In the genomic region with DNA sequence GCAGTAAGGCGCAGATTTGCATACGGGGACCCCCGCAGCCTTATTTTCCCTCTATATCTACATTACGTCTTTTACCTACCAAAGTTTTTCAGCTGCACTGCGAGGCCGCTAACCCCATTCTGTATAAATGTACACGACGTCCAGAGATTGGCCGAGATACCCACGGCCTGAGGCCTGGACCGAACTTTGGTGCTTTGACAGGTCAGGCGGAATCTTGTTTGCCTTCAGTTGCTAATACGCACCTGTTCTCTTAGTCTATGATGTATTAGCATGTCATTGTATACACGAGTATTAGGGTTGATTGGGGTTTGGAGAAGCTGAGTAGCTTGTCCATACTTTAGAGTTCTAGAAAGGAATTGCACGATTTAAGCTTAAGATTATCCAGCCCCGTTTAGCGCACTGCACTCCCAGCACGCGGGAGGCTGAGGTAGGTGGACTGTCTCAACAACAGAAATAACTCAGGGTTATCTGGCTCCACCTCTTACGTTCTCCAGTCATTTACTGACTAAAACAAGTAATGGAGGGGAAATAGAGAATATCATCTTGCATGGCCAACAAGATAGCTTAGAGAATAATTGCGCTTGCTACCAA, we compare ENCODE assay signal across 8 mouse cellular contexts. TPM values are rescaled to one million over a fixed set of nuclear protein-coding genes. Genes with fewer than 3 reads are reported as not detected.
A peak's percentile ranks its signal among the peaks of the same experiment; 100 is the strongest.
DNase-seq lines count a peak whose midpoint lies in the region; ATAC-seq lines count a peak whose summit lies in the region.

No protein-coding gene starts in this region.

- no peak for DNase-seq in frontal cortex, postnatal 14 days (ENCODE audit: low spot score in 2 of 2)
- DNase-seq in thymus, postnatal 4 days: peak; percentile 27
- no peak for DNase-seq in thymus, postnatal 25 days
- no peak for DNase-seq in limb, embryonic 10.5 days (ENCODE audit: low spot score)
- DNase-seq in layer of hippocampus, postnatal 36 days: no peak

- 7% methylated on average over 21 of the region's 21 CpGs for WGBS in limb, embryonic 10.5 days
- WGBS in neural tube, embryonic 14.5 days: 7% methylated on average over 21 of the region's 21 CpGs

- H3K27ac ChIP-seq in limb, embryonic 10.5 days: peak overlapping the region; percentile 93
- peak overlapping the region; percentile 88 for H3K27ac ChIP-seq in neural tube, embryonic 14.5 days (ENCODE audit: low read depth, low read length)

- peak overlapping the region; percentile 83 for H3K4me3 ChIP-seq in limb, embryonic 10.5 days
- H3K4me3 ChIP-seq in neural tube, embryonic 14.5 days (ENCODE audit: low read depth, low read length): peak overlapping the region; percentile 78

- no peaks in the 10 kb centered on the region for H3K36me3 ChIP-seq in limb, embryonic 10.5 days
- H3K36me3 ChIP-seq in neural tube, embryonic 14.5 days (ENCODE audit: control insufficient read depth, insufficient read depth, low read length): no peaks in the 10 kb centered on the region

- peak; percentile 35 for ATAC-seq in frontal cortex, adult (ENCODE audit: low TSS enrichment)
- no peak; the same call in 1 of the 2 replicates for ATAC-seq in neural tube, embryonic 14.5 days (ENCODE audit: low read depth)
- ATAC-seq in cerebellum, adult (ENCODE audit: insufficient number of reproducible peaks, low FRiP score, low TSS enrichment): no peak; the same call in 1 of the 2 replicates

- H3K27me3 ChIP-seq in limb, embryonic 10.5 days (ENCODE audit: low read depth, poor library complexity, severe bottlenecking): peaks cover 13% of the 10 kb centered on the region; the same call in 1 of the 2 replicates
- H3K27me3 ChIP-seq in neural tube, embryonic 14.5 days (ENCODE audit: control insufficient read depth, insufficient read depth, low read length): no peaks in the 10 kb centered on the region

- H3K9me3 ChIP-seq in limb, embryonic 10.5 days (replicated peaks): no peaks in the 10 kb centered on the region
- H3K9me3 ChIP-seq in neural tube, embryonic 14.5 days (ENCODE audit: control insufficient read depth, low read length): no peaks in the 10 kb centered on the region

- H3K4me1 ChIP-seq in limb, embryonic 10.5 days: peaks cover 8% of the 10 kb centered on the region
- no peaks in the 10 kb centered on the region for H3K4me1 ChIP-seq in neural tube, embryonic 14.5 days (ENCODE audit: control insufficient read depth, insufficient read depth, low read length)

- H3K4me2 ChIP-seq in neural tube, embryonic 14.5 days (ENCODE audit: low read depth, low read length): peak overlapping the region; percentile 73

- peak overlapping the region; percentile 70 for H3K9ac ChIP-seq in neural tube, embryonic 14.5 days (replicated peaks; ENCODE audit: low read depth, low read length)

RNA-seq across cellular contexts. Expression of gene Rel, which starts 0.8 kb away (rescaled TPM):
- polyA plus RNA-seq in limb, embryonic 10.5 days (2016; fragmentation: Nextera tagmentation; extraction: Ambion mirVana): 0.94 and 0.96 TPM in 2 replicates
- 0.95 TPM in 2 replicates for polyA plus RNA-seq in neural tube, embryonic 14.5 days (2014; fragmentation: Nextera tagmentation; extraction: Ambion mirVana)
- total RNA-seq in layer of hippocampus, postnatal 36 days (2021): 1 to 10 TPM; 2.6 to 2.7 TPM
